ENCODE assay signal across 21 mouse cellular contexts in genomic region chr15:8416500-8417138, GRCm38 (mm10). TPM values are rescaled to one million over a fixed set of nuclear protein-coding genes. Genes with fewer than 3 reads are reported as not detected.
A peak's percentile ranks its signal among the peaks of the same experiment; 100 is the strongest.
DNase-seq lines count a peak whose midpoint lies in the region; ATAC-seq and TF ChIP-seq lines count a peak whose summit lies in the region.
"Had no signal": no experiment of that assay in that cellular context is flagged by ENCODE, and none has a peak within 500 bp of the region (broad histone marks: within the 10 kb centered on the region; RNA-seq: fewer than 3 reads in every experiment).

No protein-coding gene starts in this region.

- no peaks in the 10 kb centered on the region for H3K9me3 ChIP-seq in midbrain, embryonic 11.5 days (ENCODE audit: control insufficient read depth, low read length)
- no peaks in the 10 kb centered on the region for H3K9me3 ChIP-seq in midbrain, postnatal 0 days (ENCODE audit: low read length)
- H3K9me3 ChIP-seq in midbrain, embryonic 14.5 days (ENCODE audit: control insufficient read depth, low read length): no peaks in the 10 kb centered on the region
- H3K9me3 ChIP-seq: embryonic facial prominence, embryonic 10.5 days; embryonic facial prominence, embryonic 12.5 days; forebrain, embryonic 12.5 days had no signal

- no peaks in the 10 kb centered on the region for H3K36me3 ChIP-seq in midbrain, embryonic 11.5 days (ENCODE audit: control insufficient read depth, insufficient read depth, low read length)
- no peaks in the 10 kb centered on the region for H3K36me3 ChIP-seq in midbrain, postnatal 0 days (ENCODE audit: insufficient read depth, low read length)
- no peaks in the 10 kb centered on the region for H3K36me3 ChIP-seq in midbrain, embryonic 14.5 days (ENCODE audit: control insufficient read depth, insufficient read depth, low read length)
- H3K36me3 ChIP-seq: embryonic facial prominence, embryonic 10.5 days; embryonic facial prominence, embryonic 12.5 days; forebrain, embryonic 12.5 days had no signal

- H3K4me2 ChIP-seq in midbrain, embryonic 11.5 days: no peak overlapping the region
- no peak overlapping the region for H3K4me2 ChIP-seq in midbrain, postnatal 0 days (ENCODE audit: low read depth, low read length, poor library complexity, severe bottlenecking)
- no peak overlapping the region for H3K4me2 ChIP-seq in midbrain, embryonic 14.5 days (ENCODE audit: low read length)
- H3K4me2 ChIP-seq: embryonic facial prominence, embryonic 12.5 days; forebrain, embryonic 12.5 days had no signal

- peak; percentile 61 for DNase-seq in midbrain, embryonic 11.5 days (ENCODE audit: low spot score, missing footprints)
- no peak for DNase-seq in midbrain, postnatal 0 days (ENCODE audit: low spot score)
- peak; percentile 37 for DNase-seq in adipocyte (ENCODE audit: low spot score)
- DNase-seq in midbrain, embryonic 14.5 days: no peak
- DNase-seq in B cell, adult 2 months: no peak
- DNase-seq in layer of hippocampus, adult 2 months (ENCODE audit: low spot score in 2 of 2): no peak
- DNase-seq: adrenal gland, adult 8-10 months; adrenal gland, postnatal 14 days; adrenal gland, postnatal 36 days; cerebellum, adult 11-12 months; cerebellum, adult 2 months; cerebellum, adult 9-10 months; cerebellum, postnatal 10 days; cerebellum, postnatal 25 days had no signal

- no peak for TF ChIP-seq CTCF in midbrain, postnatal 0 days (IDR thresholded peaks at IDR 0.05)
- no peak for TF ChIP-seq CTCF in layer of hippocampus, adult 2 months (conservative IDR thresholded peaks at IDR 0.05)

- no peak overlapping the region for H3K4me3 ChIP-seq in midbrain, embryonic 11.5 days (ENCODE audit: low read depth, low read length)
- no peak overlapping the region for H3K4me3 ChIP-seq in midbrain, postnatal 0 days (ENCODE audit: low read depth, low read length)
- no peak overlapping the region for H3K4me3 ChIP-seq in brown adipose tissue, adult 24 weeks (ENCODE audit: insufficient read depth, low read depth, low read length)
- H3K4me3 ChIP-seq in midbrain, embryonic 14.5 days (replicated peaks; ENCODE audit: low read depth, low read length): no peak overlapping the region
- H3K4me3 ChIP-seq in layer of hippocampus, adult 2 months: no peak overlapping the region
- H3K4me3 ChIP-seq: embryonic facial prominence, embryonic 10.5 days; embryonic facial prominence, embryonic 12.5 days; forebrain, embryonic 12.5 days had no signal

- no peak overlapping the region for H3K9ac ChIP-seq in midbrain, embryonic 11.5 days (ENCODE audit: low read length)
- no peak overlapping the region for H3K9ac ChIP-seq in midbrain, postnatal 0 days (replicated peaks; ENCODE audit: low read length, poor library complexity, severe bottlenecking)
- no peak overlapping the region for H3K9ac ChIP-seq in midbrain, embryonic 14.5 days (replicated peaks; ENCODE audit: low read length)
- H3K9ac ChIP-seq: embryonic facial prominence, embryonic 12.5 days; forebrain, embryonic 12.5 days had no signal

- no peak overlapping the region for H3K27ac ChIP-seq in midbrain, embryonic 11.5 days (ENCODE audit: low read depth, low read length)
- H3K27ac ChIP-seq in midbrain, postnatal 0 days (ENCODE audit: low read depth, low read length): no peak overlapping the region
- H3K27ac ChIP-seq in brown adipose tissue, adult 24 weeks (replicated peaks; ENCODE audit: low read depth, low read length): 0 out of 2 replicates have a peak overlapping the region, but pooled peaks have one; percentile 6
- H3K27ac ChIP-seq in midbrain, embryonic 14.5 days (replicated peaks; ENCODE audit: low read depth, low read length): no peak overlapping the region
- no peak overlapping the region for H3K27ac ChIP-seq in layer of hippocampus, adult 2 months
- H3K27ac ChIP-seq: embryonic facial prominence, embryonic 10.5 days; embryonic facial prominence, embryonic 12.5 days; forebrain, embryonic 12.5 days had no signal

- ATAC-seq in midbrain, embryonic 11.5 days (ENCODE audit: low FRiP score): no peak
- no peak for ATAC-seq in midbrain, postnatal 0 days (ENCODE audit: low FRiP score)
- no peak for ATAC-seq in midbrain, embryonic 14.5 days (ENCODE audit: low FRiP score, low TSS enrichment)
- ATAC-seq: CD4-positive, CD25-positive, alpha-beta regulatory T cell, adult 4 months; forebrain, embryonic 14.5 days; forebrain, embryonic 16.5 days had no signal

- no peaks in the 10 kb centered on the region for H3K4me1 ChIP-seq in midbrain, embryonic 11.5 days (ENCODE audit: control insufficient read depth, insufficient read depth, low read length)
- H3K4me1 ChIP-seq in midbrain, postnatal 0 days (ENCODE audit: insufficient read depth, low read length): no peaks in the 10 kb centered on the region
- peaks cover 2% of the 10 kb centered on the region for H3K4me1 ChIP-seq in brown adipose tissue, adult 24 weeks (ENCODE audit: control insufficient read depth, insufficient read depth, insufficient read length, low read length)
- H3K4me1 ChIP-seq in midbrain, embryonic 14.5 days (ENCODE audit: control insufficient read depth, insufficient read depth, low read length): no peaks in the 10 kb centered on the region
- H3K4me1 ChIP-seq: embryonic facial prominence, embryonic 12.5 days had no signal

- no peaks in the 10 kb centered on the region for H3K27me3 ChIP-seq in midbrain, embryonic 11.5 days (ENCODE audit: control insufficient read depth, insufficient read depth, low read length)
- H3K27me3 ChIP-seq in midbrain, postnatal 0 days (ENCODE audit: insufficient read depth, low read length): no peaks in the 10 kb centered on the region
- H3K27me3 ChIP-seq in midbrain, embryonic 14.5 days (ENCODE audit: control insufficient read depth, insufficient read depth, low read length): no peaks in the 10 kb centered on the region
- H3K27me3 ChIP-seq: embryonic facial prominence, embryonic 12.5 days; forebrain, embryonic 12.5 days had no signal

- WGBS in midbrain, embryonic 11.5 days: 82% methylated on average over 4 of the region's 4 CpGs
- 82% methylated on average over 4 of the region's 4 CpGs for WGBS in midbrain, postnatal 0 days
- WGBS in midbrain, embryonic 14.5 days: 85% methylated on average over 4 of the region's 4 CpGs

RNA-seq across cellular contexts. Expression of gene Nipbl, which starts 27.6 kb away (rescaled TPM):
- 24.8 and 26.6 TPM in 2 replicates for polyA plus RNA-seq in midbrain, embryonic 11.5 days (2014; fragmentation: Nextera tagmentation; extraction: Ambion mirVana)
- total RNA-seq in midbrain, postnatal 0 days (2014; rRNA removed): 15.2 and 17.9 TPM in 2 replicates
- polyA plus RNA-seq in midbrain, postnatal 0 days (2015; fragmentation: Nextera tagmentation; extraction: Ambion mirVana): 9.3 and 10.7 TPM in 2 replicates
- polyA plus RNA-seq in brown adipose tissue, adult 24 weeks (2012; ENCODE audit: insufficient read depth, insufficient read length, missing spikeins): 13.6 and 15.4 TPM in 2 replicates
- polyA plus RNA-seq in midbrain, embryonic 14.5 days (2014; fragmentation: Nextera tagmentation; extraction: Ambion mirVana): 18.9 and 23.3 TPM in 2 replicates
- 10 to 100 TPM; 32.9 to 35.0 TPM for total RNA-seq in layer of hippocampus, adult 2 months (2021)

Comparison
In these comparisons a context has a peak if more than half of its experiments do, and no peak if none do; other contexts are left out.
1. DNase-seq: peak in midbrain, embryonic 11.5 days (single experiment) and adipocyte (single experiment); none in midbrain, postnatal 0 days (single experiment), midbrain, embryonic 14.5 days (single experiment), B cell, adult 2 months (0 of 2) and layer of hippocampus, adult 2 months (0 of 2).